Mouse (Mus musculus): ENCODE data around the gene Ugt1a9. TPM values are rescaled to one million over a fixed set of nuclear protein-coding genes. Genes with fewer than 3 reads are reported as not detected.
"Not testable (repeated sequence)": the region's sequence is repeated elsewhere in the genome, so short reads cannot be mapped to it uniquely, and the experiment has no call there.

Ugt1a9 gene
- polyA plus RNA-seq, 1 experiment from 2014 or later = not detected

- no peak overlapping the region for H3K27ac ChIP-seq (replicated peaks)
- H3K27me3 ChIP-seq (replicated peaks; ENCODE audit: low read depth, poor library complexity, severe bottlenecking) = no peaks in the 10 kb centered on the region
- H3K4me1 ChIP-seq = no peaks in the 10 kb centered on the region
- peaks cover 31% of the 10 kb centered on the region for H3K9me3 ChIP-seq
- H3K4me3 ChIP-seq = no peak overlapping the region
- no peaks in the 10 kb centered on the region for H3K36me3 ChIP-seq (replicated peaks)
- WGBS = 74% methylated on average over 9 of the region's 9 CpGs
- DNase-seq (ENCODE audit: low spot score) = peak; percentile 14
These were observed 147.5 kb downstream of the Ugt1a9 start for GRCm38 (mm10) chr1:88218051-88218450.

- no peaks in the 10 kb centered on the region for H3K36me3 ChIP-seq (replicated peaks)
- peaks cover 26% of the 10 kb centered on the region for H3K9me3 ChIP-seq
- H3K27me3 ChIP-seq (replicated peaks; ENCODE audit: low read depth, poor library complexity, severe bottlenecking) = no peaks in the 10 kb centered on the region
- peak; percentile 11 for DNase-seq (ENCODE audit: low spot score)
- H3K4me1 ChIP-seq = no peaks in the 10 kb centered on the region
- no peak overlapping the region for H3K4me3 ChIP-seq
- no peak overlapping the region for H3K27ac ChIP-seq (replicated peaks)
- 51% methylated on average over 4 of the region's 4 CpGs for WGBS
These were observed 148.0 kb downstream of the Ugt1a9 start for GRCm38 (mm10) chr1:88218591-88218990.

DNA sequence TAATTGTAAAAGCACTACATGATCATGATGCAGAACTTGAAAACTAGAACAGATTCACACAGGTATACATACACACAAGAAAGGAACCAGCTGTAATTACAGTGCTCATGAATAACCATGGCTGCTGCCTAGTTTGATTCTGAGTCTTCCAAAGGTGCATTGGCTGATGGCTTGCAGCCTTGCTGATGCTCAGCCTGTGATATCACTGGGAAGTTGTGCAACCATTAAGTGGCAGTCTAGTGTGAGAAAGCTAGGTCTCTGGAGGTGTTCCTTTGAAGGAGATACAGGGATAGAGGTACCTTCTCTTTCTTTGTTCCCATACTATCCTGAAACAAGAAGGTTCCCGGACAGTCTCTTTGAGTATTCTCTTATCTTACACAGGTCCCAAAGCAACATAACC lies 148.5 kb downstream of the Ugt1a9 start:
- no peaks in the 10 kb centered on the region for H3K27me3 ChIP-seq (replicated peaks; ENCODE audit: low read depth, poor library complexity, severe bottlenecking)
- DNase-seq (ENCODE audit: low spot score) = no peak
- 21% methylated on average over 1 of the region's 1 CpGs for WGBS
- H3K9me3 ChIP-seq = peaks cover 21% of the 10 kb centered on the region
- H3K36me3 ChIP-seq (replicated peaks) = no peaks in the 10 kb centered on the region
- H3K4me1 ChIP-seq = no peaks in the 10 kb centered on the region
- no peak overlapping the region for H3K27ac ChIP-seq (replicated peaks)
- no peak overlapping the region for H3K4me3 ChIP-seq

DNA sequence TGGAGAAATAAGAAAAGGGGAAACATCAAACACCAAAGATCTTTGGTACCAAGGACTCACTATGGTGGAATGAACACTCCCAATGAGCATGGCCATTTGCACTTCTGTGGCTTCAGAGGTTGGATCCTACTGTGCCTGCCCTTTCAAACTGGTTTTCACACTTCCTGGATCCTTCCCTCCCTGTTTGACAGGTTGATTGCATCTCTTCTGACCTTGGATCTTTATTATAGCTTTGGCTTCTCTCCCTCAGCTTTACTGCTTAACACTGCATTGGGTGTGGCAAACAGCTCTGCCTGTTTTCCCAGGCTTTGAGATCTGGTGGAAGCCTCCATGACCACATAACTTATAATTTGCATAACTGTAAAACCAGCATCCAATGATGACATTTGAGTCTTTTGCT lies 149.7 kb downstream of the Ugt1a9 start:
- DNase-seq (ENCODE audit: low spot score) = no peak
- no peak overlapping the region for H3K27ac ChIP-seq (replicated peaks)
- no peaks in the 10 kb centered on the region for H3K27me3 ChIP-seq (replicated peaks; ENCODE audit: low read depth, poor library complexity, severe bottlenecking)
- peaks cover 10% of the 10 kb centered on the region for H3K9me3 ChIP-seq
- no peaks in the 10 kb centered on the region for H3K36me3 ChIP-seq (replicated peaks)
- no peak overlapping the region for H3K4me3 ChIP-seq
- H3K4me1 ChIP-seq = no peaks in the 10 kb centered on the region

DNA sequence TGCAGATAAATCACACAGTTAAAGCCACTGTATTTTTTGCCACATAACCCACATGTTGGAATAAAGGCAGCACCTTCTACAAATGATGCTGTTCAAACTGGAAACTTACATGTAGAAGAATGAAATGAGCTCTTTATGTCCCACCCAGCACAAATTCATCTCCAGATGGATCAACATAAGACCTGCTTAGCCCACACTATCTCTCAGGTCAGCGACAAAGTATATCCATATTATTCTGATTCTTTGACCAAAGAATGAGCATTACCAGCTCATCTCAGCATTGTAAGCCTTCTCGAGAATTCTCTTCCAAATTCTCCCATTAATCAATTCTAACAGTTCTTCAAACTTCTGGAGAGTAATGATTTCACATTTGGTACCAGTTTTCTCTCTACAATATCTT lies 151.6 kb downstream of the Ugt1a9 start:
- no peak for DNase-seq (ENCODE audit: low spot score)
- 56% methylated on average over 2 of the region's 2 CpGs for WGBS
- H3K4me3 ChIP-seq = no peak overlapping the region
- H3K27me3 ChIP-seq (replicated peaks; ENCODE audit: low read depth, poor library complexity, severe bottlenecking) = no peaks in the 10 kb centered on the region
- peaks cover 20% of the 10 kb centered on the region for H3K9me3 ChIP-seq
- no peak overlapping the region for H3K27ac ChIP-seq (replicated peaks)
- no peaks in the 10 kb centered on the region for H3K36me3 ChIP-seq (replicated peaks)
- H3K4me1 ChIP-seq = no peaks in the 10 kb centered on the region

DNA sequence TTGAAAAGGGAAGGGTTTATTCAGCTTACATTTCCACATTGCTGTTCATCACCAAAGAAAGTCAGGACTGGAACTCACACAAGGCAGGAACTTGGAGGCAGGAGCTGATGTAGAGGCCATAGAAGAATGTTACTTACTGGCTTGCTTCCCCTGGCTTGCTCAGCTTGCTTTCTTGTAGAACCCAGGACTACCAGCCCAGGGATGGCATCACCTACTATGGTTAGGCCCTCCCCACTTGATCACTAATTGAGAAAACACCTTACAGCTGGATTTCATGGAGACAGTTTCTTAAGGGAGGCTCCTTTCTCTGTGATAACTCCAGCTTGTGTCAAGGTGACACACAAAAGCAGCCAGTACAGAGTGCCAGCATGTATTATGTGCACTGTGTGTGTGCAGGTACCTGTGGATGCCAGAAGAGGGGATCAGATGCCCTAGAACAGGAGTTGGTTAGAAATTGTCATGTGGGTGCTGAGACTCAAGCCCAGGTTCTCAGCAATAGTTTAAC lies 152.5 kb downstream of the Ugt1a9 start:
- H3K27ac ChIP-seq (replicated peaks); H3K36me3 ChIP-seq (replicated peaks); H3K4me3 ChIP-seq; H3K4me1 ChIP-seq; H3K27me3 ChIP-seq (replicated peaks; ENCODE audit: low read depth, poor library complexity, severe bottlenecking): not testable (repeated sequence)
- peak; percentile 11 for DNase-seq (ENCODE audit: low spot score)
- peaks cover 28% of the 10 kb centered on the region for H3K9me3 ChIP-seq

GRCm38 (mm10) chr1:88223591-88223990 lies 153.0 kb downstream of the Ugt1a9 start:
- no peaks in the 10 kb centered on the region for H3K4me1 ChIP-seq
- no peaks in the 10 kb centered on the region for H3K27me3 ChIP-seq (replicated peaks; ENCODE audit: low read depth, poor library complexity, severe bottlenecking)
- H3K36me3 ChIP-seq (replicated peaks) = no peaks in the 10 kb centered on the region
- H3K27ac ChIP-seq (replicated peaks) = no peak overlapping the region
- DNase-seq (ENCODE audit: low spot score) = peak; percentile 15
- peaks cover 34% of the 10 kb centered on the region for H3K9me3 ChIP-seq
- H3K4me3 ChIP-seq = no peak overlapping the region
- WGBS = 63% methylated on average over 1 of the region's 1 CpGs

- no peak overlapping the region for H3K4me3 ChIP-seq
- no peaks in the 10 kb centered on the region for H3K27me3 ChIP-seq (replicated peaks; ENCODE audit: low read depth, poor library complexity, severe bottlenecking)
- H3K27ac ChIP-seq (replicated peaks) = no peak overlapping the region
- no peaks in the 10 kb centered on the region for H3K36me3 ChIP-seq (replicated peaks)
- peaks cover 40% of the 10 kb centered on the region for H3K9me3 ChIP-seq
- H3K4me1 ChIP-seq = no peaks in the 10 kb centered on the region
- 73% methylated on average over 2 of the region's 2 CpGs for WGBS
- DNase-seq (ENCODE audit: low spot score) = no peak
These were observed 153.6 kb downstream of the Ugt1a9 start for GRCm38 (mm10) chr1:88224029-88224776.

- not testable (repeated sequence) for H3K27me3 ChIP-seq (replicated peaks; ENCODE audit: low read depth, poor library complexity, severe bottlenecking); H3K4me3 ChIP-seq; DNase-seq (ENCODE audit: low spot score); H3K36me3 ChIP-seq (replicated peaks); H3K4me1 ChIP-seq; H3K27ac ChIP-seq (replicated peaks)
- peaks cover 51% of the 10 kb centered on the region for H3K9me3 ChIP-seq
- 37% methylated on average over 2 of the region's 2 CpGs for WGBS
These were observed 154.7 kb downstream of the Ugt1a9 start for GRCm38 (mm10) chr1:88225301-88225700.

DNA sequence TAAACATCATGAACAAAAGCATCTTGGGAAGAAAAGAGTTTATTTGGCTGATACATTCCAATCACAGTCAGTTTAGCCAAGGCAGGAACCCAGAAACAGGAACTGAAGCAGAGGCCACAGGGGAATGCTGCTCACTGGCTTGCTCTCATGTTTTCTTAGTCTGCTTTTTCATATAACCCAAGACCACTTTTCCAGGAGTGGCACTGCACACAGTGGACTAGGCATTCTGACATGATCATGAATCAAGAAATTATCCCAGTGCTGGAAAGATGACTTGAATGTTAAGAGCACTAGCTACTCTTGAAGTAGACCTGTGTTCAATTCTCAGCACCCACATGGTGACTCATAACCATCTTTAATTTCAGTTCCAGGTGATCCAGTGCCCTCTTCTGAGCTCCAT lies 155.1 kb downstream of the Ugt1a9 start:
- DNase-seq (ENCODE audit: low spot score) = no peak

GRCm38 (mm10) chr1:88226670-88227379 lies 156.2 kb downstream of the Ugt1a9 start, which contains the start of gene Mroh2a:
TSS of gene Mroh2a (plus strand) at chr1:88226986.
- Histone ChIP-seq H3K4me1 (no peaks in the 10 kb centered on the region), H3K4me3 (no peak within 1 kb of the TSS), H3K27me3 (replicated peaks; ENCODE audit: low read depth, poor library complexity, severe bottlenecking) (no peaks in the 10 kb centered on the region), H3K9me3 (peaks cover 66% of the 10 kb centered on the region), H3K27ac (replicated peaks) (no peak within 1 kb of the TSS), H3K36me3 (replicated peaks) (no peaks in the 10 kb centered on the region)
- DNase-seq (ENCODE audit: low spot score) = no peak
- WGBS = 60% methylated on average over 5 of the region's 5 CpGs

More for the DNA sequence above, 155.1 kb downstream of the Ugt1a9 start:
- no peaks in the 10 kb centered on the region for H3K4me1 ChIP-seq
- H3K27me3 ChIP-seq (replicated peaks; ENCODE audit: low read depth, poor library complexity, severe bottlenecking) = no peaks in the 10 kb centered on the region
- H3K27ac ChIP-seq (replicated peaks) = no peak overlapping the region
- H3K36me3 ChIP-seq (replicated peaks) = no peaks in the 10 kb centered on the region
- H3K9me3 ChIP-seq = peaks cover 55% of the 10 kb centered on the region
- no peak overlapping the region for H3K4me3 ChIP-seq

- Histone ChIP-seq H3K27ac (replicated peaks) (no peak overlapping the region), H3K4me1 (no peaks in the 10 kb centered on the region), H3K36me3 (replicated peaks) (no peaks in the 10 kb centered on the region), H3K27me3 (replicated peaks; ENCODE audit: low read depth, poor library complexity, severe bottlenecking) (no peaks in the 10 kb centered on the region), H3K9me3 (peaks cover 73% of the 10 kb centered on the region), H3K4me3 (no peak overlapping the region)
- WGBS = 60% methylated on average over 2 of the region's 2 CpGs
- DNase-seq (ENCODE audit: low spot score) = no peak
These were observed 156.9 kb downstream of the Ugt1a9 start for GRCm38 (mm10) chr1:88227482-88227881.

- Histone ChIP-seq H3K36me3 (replicated peaks) (no peaks in the 10 kb centered on the region), H3K4me3 (no peak overlapping the region), H3K27me3 (replicated peaks; ENCODE audit: low read depth, poor library complexity, severe bottlenecking) (no peaks in the 10 kb centered on the region), H3K4me1 (no peaks in the 10 kb centered on the region), H3K9me3 (peaks cover 79% of the 10 kb centered on the region), H3K27ac (replicated peaks) (no peak overlapping the region)
- WGBS = 70% methylated on average over 7 of the region's 7 CpGs
- DNase-seq (ENCODE audit: low spot score) = no peak
These were observed 157.5 kb downstream of the Ugt1a9 start for GRCm38 (mm10) chr1:88228121-88228520.

Measured in embryonic facial prominence, embryonic 10.5 days (tissue).